Mouse (Mus musculus): ENCODE measurements at regions not wholly inside any gene's neighbourhood (a gene's known extent, or its start where the extent isn't known, plus 50 kb on each side); places are given as distances from the start of the nearest gene placed in this dataset.

DNA sequence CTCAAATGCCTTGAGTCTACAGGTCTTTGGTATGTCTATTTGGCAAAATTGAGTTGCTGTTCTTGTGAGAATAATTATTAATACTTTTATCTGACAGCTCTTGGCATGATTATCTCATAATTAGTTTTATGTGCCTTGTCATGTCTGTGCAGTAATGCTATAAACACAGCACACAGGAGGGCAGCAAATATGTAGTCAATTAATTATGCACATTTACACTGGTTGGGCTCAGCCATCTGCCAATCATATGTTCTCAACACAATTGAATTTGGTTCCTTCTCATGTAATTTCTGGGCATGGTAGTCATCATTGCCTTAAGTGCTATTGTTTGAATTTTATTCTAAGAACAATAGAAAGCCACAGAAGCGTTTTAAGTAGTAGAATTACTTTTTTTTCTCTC, 1650.7 kb upstream of the Tenm2 start:
- no peaks in the 10 kb centered on the region for H3K4me1 ChIP-seq
- H3K4me2 ChIP-seq (replicated peaks) = no peak overlapping the region
- ATAC-seq (ENCODE audit: low FRiP score, low read depth) = no peak
- H3K4me3 ChIP-seq = no peak overlapping the region
- H3K9me3 ChIP-seq = no peaks in the 10 kb centered on the region
- H3K27ac ChIP-seq = no peak overlapping the region
- H3K27me3 ChIP-seq (replicated peaks) = no peaks in the 10 kb centered on the region
- 53% methylated on average over 1 of the region's 1 CpGs for WGBS
- H3K9ac ChIP-seq = no peak overlapping the region
- H3K36me3 ChIP-seq = no peaks in the 10 kb centered on the region

- Histone ChIP-seq H3K9ac (no peak overlapping the region), H3K27me3 (replicated peaks) (no peaks in the 10 kb centered on the region), H3K27ac (no peak overlapping the region)
Measured at GRCm38 (mm10) chr11:38861622-38862345, 1626.0 kb upstream of the Tenm2 start.

GRCm38 (mm10) chr11:38856645-38857044, 1620.9 kb upstream of the Tenm2 start:
- H3K27ac ChIP-seq = no peak overlapping the region
- H3K36me3 ChIP-seq = no peaks in the 10 kb centered on the region
- no peak overlapping the region for H3K9ac ChIP-seq
- H3K4me1 ChIP-seq = no peaks in the 10 kb centered on the region
- H3K4me3 ChIP-seq = no peak overlapping the region
- ATAC-seq (ENCODE audit: low FRiP score, low read depth) = no peak
- no peaks in the 10 kb centered on the region for H3K9me3 ChIP-seq
- no peak overlapping the region for H3K4me2 ChIP-seq (replicated peaks)
- H3K27me3 ChIP-seq (replicated peaks) = no peaks in the 10 kb centered on the region
- WGBS = 76% methylated on average over 9 of the region's 9 CpGs

More at GRCm38 (mm10) chr11:38861622-38862345, 1626.0 kb upstream of the Tenm2 start:
- Histone ChIP-seq H3K4me3 (no peak overlapping the region), H3K36me3 (no peaks in the 10 kb centered on the region), H3K9me3 (no peaks in the 10 kb centered on the region), H3K4me1 (no peaks in the 10 kb centered on the region), H3K4me2 (replicated peaks) (no peak overlapping the region)
- peak; percentile 70; the same call in 1 of the 2 replicates for ATAC-seq (ENCODE audit: low FRiP score, low read depth)
- 20% methylated on average over 9 of the region's 9 CpGs for WGBS

- Histone ChIP-seq H3K4me3 (no peak overlapping the region), H3K27me3 (replicated peaks) (no peaks in the 10 kb centered on the region), H3K9me3 (no peaks in the 10 kb centered on the region), H3K4me2 (replicated peaks) (no peak overlapping the region), H3K9ac (no peak overlapping the region), H3K36me3 (no peaks in the 10 kb centered on the region), H3K4me1 (no peaks in the 10 kb centered on the region), H3K27ac (no peak overlapping the region)
- WGBS = 77% methylated on average over 5 of the region's 5 CpGs
- ATAC-seq (ENCODE audit: low FRiP score, low read depth) = no peak
Measured at GRCm38 (mm10) chr11:38829148-38829547, 1593.4 kb upstream of the Tenm2 start.

DNA sequence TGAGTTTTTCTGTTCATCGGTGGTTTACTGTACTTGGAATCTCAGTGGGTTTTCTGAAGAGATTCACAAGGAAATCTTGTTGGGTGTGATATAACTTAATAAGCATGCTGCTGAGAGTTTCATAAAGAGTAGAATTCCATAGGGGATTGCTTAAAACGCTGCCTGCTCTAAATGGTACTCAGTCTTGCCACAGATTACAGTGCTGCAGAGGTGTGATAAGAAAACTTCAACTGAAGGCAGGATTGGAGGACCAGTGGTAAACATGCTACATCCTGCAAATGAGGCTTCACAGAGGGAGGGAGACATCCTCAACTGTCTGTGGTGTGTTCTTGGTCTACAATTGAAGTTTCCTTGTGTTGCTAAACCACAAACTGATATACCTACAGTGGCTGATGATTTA, 1592.6 kb upstream of the Tenm2 start:
- no peaks in the 10 kb centered on the region for H3K9me3 ChIP-seq
- no peaks in the 10 kb centered on the region for H3K36me3 ChIP-seq
- no peak overlapping the region for H3K4me2 ChIP-seq (replicated peaks)
- H3K9ac ChIP-seq = no peak overlapping the region
- ATAC-seq (ENCODE audit: low FRiP score, low read depth) = no peak
- H3K27me3 ChIP-seq (replicated peaks) = no peaks in the 10 kb centered on the region
- H3K4me3 ChIP-seq = no peak overlapping the region
- H3K27ac ChIP-seq = no peak overlapping the region
- WGBS = 72% methylated on average over 2 of the region's 2 CpGs
- H3K4me1 ChIP-seq = no peaks in the 10 kb centered on the region

DNA sequence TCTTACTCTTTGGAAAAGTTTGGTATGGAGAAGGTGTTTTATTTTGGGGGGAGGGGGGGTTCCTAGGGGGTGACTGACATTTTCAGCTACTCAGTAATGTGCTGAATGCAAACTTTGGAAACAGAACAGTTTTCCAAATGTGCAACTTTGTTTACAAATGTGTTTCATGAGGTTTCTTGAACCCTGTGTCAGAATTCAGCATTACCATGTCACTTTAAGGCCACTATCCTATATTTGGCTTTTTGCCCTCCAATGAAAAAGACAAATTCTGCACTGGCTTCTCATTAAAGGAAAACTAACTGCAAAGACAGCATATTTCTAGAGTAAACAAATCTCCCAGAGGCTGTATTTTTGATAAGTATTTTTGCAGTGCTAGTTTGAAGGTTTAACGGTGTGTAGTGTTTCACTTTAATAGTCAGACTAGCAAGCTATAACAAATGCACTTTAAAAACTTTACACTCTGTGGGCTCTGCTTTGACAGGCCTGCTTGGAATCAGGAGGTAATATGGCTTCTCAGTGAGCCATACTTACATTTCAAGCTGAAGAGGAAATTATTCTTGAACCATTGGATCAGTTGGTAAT, 1589.5 kb upstream of the Tenm2 start:
- H3K9ac ChIP-seq = no peak overlapping the region
- no peaks in the 10 kb centered on the region for H3K27me3 ChIP-seq (replicated peaks)
- no peak overlapping the region for H3K4me3 ChIP-seq
- H3K36me3 ChIP-seq = no peaks in the 10 kb centered on the region
- no peak overlapping the region for H3K27ac ChIP-seq
- ATAC-seq (ENCODE audit: low FRiP score, low read depth) = no peak
- H3K4me2 ChIP-seq (replicated peaks) = no peak overlapping the region
- H3K9me3 ChIP-seq = no peaks in the 10 kb centered on the region
- 88% methylated on average over 1 of the region's 1 CpGs for WGBS
- H3K4me1 ChIP-seq = no peaks in the 10 kb centered on the region

DNA sequence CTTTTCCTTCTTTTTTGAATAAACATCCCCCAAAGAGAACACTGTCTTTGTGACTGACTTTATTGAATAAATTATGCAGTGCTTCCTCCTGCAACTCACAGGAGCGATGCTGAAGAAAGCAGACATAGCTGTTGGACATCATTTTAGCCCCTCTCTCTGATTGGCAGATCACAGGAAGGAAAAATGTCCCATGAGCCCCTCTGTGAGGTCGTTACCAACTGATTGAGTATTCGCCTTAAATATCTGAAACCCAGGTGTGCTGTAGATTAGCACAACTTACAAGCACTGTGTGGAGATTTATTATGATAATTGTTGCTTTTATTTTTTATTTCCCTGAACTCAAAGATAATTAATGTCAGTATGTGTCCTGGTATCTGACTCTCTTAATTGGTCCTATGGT, 1582.4 kb upstream of the Tenm2 start:
- WGBS = 72% methylated on average over 3 of the region's 3 CpGs
- no peak overlapping the region for H3K27ac ChIP-seq
- ATAC-seq (ENCODE audit: low FRiP score, low read depth) = no peak

DNA sequence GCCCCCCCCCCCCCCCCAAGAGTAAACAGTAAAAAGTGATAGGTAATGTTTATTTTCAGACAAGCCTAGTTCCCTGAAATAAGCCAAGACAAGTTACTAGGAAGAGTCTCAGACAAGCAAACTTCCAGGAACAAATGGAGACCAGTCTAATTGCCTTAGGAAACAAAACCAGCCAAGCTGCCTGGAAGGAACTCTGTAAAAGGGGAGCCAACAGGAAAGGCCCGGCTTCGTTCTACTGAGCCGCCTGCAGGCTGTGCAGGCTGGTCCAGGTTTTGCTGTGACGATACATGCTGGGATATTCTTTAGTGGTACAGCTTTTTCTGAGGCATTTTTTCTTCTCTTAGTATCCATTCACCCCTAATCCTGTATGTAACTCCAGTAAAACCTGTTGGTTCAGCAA, 1547.8 kb upstream of the Tenm2 start:
- H3K4me2 ChIP-seq (replicated peaks) = no peak overlapping the region
- no peaks in the 10 kb centered on the region for H3K4me1 ChIP-seq
- no peak overlapping the region for H3K27ac ChIP-seq
- no peaks in the 10 kb centered on the region for H3K27me3 ChIP-seq (replicated peaks)
- no peak for ATAC-seq (ENCODE audit: low FRiP score, low read depth)
- H3K4me3 ChIP-seq = no peak overlapping the region
- H3K9me3 ChIP-seq = no peaks in the 10 kb centered on the region
- H3K36me3 ChIP-seq = no peaks in the 10 kb centered on the region
- H3K9ac ChIP-seq = no peak overlapping the region
- WGBS = 74% methylated on average over 4 of the region's 4 CpGs

More for the DNA sequence above, 1582.4 kb upstream of the Tenm2 start:
- no peak overlapping the region for H3K4me3 ChIP-seq
- no peaks in the 10 kb centered on the region for H3K9me3 ChIP-seq
- no peaks in the 10 kb centered on the region for H3K36me3 ChIP-seq
- H3K4me1 ChIP-seq = no peaks in the 10 kb centered on the region
- no peak overlapping the region for H3K4me2 ChIP-seq (replicated peaks)
- no peaks in the 10 kb centered on the region for H3K27me3 ChIP-seq (replicated peaks)
- H3K9ac ChIP-seq = no peak overlapping the region

DNA sequence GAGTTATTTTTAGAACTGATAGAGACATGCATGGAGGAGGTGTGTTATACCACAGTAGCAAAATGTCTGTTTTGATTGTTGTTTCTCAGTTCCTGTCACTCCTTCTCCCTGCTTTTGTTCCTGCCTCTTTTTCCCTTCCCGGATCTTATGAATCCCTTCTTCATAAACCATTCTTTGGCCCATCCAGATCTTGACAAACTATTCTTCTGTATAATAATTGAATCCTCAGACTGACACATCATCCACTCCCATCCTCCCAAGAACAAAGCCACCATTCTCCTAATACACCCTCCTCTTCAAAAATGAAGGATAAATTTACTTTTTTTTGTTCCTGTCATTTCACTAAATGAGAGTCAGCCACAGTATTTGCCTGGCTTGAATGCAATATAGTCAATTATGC, 1543.8 kb upstream of the Tenm2 start:
- Histone ChIP-seq H3K9ac (no peak overlapping the region), H3K27me3 (replicated peaks) (no peaks in the 10 kb centered on the region), H3K9me3 (no peaks in the 10 kb centered on the region), H3K4me3 (no peak overlapping the region), H3K36me3 (no peaks in the 10 kb centered on the region), H3K4me1 (no peaks in the 10 kb centered on the region), H3K4me2 (replicated peaks) (no peak overlapping the region), H3K27ac (no peak overlapping the region)
- 47% methylated on average over 1 of the region's 1 CpGs for WGBS
- ATAC-seq (ENCODE audit: low FRiP score, low read depth) = no peak

DNA sequence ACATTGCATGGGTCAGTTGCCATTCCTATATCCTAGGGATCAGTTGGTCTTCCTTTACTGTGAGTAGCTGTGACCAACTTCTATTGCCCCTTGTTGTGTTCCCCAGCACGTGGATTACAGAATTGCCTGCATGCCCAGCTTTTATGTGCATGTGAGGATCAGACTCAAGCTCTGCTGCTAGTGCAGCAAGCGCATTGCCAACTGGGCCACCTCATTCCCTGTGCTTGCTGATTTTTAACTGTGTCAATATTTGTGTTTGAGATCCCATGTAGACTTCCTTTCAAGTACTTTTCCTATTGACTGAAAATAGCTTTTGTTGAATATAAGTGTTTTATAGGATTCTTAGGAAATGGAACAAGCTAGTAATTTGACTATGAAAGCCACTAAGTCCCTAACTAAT, 1526.5 kb upstream of the Tenm2 start:
- no peak for ATAC-seq (ENCODE audit: low FRiP score, low read depth)
- Histone ChIP-seq H3K9me3 (no peaks in the 10 kb centered on the region), H3K27ac (no peak overlapping the region), H3K4me3 (no peak overlapping the region), H3K9ac (no peak overlapping the region), H3K27me3 (replicated peaks) (no peaks in the 10 kb centered on the region), H3K36me3 (no peaks in the 10 kb centered on the region), H3K4me1 (no peaks in the 10 kb centered on the region), H3K4me2 (replicated peaks) (no peak overlapping the region)
- 73% methylated on average over 2 of the region's 2 CpGs for WGBS

DNA sequence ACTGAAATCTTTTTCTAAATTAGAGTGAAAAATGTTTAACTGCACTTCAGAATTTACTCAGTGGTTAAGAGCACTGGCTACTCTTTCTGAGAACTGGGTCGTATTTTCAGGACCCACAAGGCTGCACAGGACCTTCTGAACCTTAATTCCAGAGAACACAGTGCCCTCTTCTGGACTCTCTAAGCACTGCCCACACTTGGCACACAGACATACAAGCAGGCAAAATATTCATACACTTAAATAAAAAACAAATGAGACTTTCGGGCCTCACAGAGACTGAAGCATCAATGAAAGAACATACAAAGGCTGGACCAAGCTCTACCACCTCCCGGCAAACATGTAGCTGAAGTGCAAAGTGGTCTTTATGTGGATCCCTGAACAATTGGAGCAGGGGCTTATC, 1511.8 kb upstream of the Tenm2 start:
- no peak for ATAC-seq (ENCODE audit: low FRiP score, low read depth)
- Histone ChIP-seq H3K27ac (no peak overlapping the region), H3K27me3 (replicated peaks) (no peaks in the 10 kb centered on the region), H3K4me1 (no peaks in the 10 kb centered on the region), H3K9me3 (no peaks in the 10 kb centered on the region), H3K4me2 (replicated peaks) (no peak overlapping the region), H3K4me3 (no peak overlapping the region), H3K36me3 (no peaks in the 10 kb centered on the region), H3K9ac (no peak overlapping the region)
- 45% methylated on average over 3 of the region's 3 CpGs for WGBS

DNA sequence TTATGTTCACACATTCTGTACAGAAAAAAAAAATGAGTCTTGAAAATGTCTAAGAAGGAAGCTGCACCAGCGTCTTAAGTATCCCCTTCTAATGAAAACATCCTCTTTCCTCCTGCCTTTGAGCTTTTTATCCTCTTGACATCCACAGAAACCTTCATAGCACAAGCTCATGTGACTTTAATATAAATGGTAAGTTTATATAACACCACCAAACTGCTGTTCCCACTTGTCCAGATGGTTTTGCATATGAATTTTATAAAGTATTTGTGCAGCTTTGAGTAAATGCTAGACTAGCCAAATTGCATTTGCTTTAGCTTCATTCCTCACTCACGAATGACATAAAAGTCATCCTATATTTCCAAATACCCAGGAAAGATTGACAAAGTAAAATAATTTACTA, 1493.3 kb upstream of the Tenm2 start:
- ATAC-seq (ENCODE audit: low FRiP score, low read depth) = no peak
- no peak overlapping the region for H3K4me2 ChIP-seq (replicated peaks)
- 79% methylated on average over 2 of the region's 2 CpGs for WGBS
- no peaks in the 10 kb centered on the region for H3K4me1 ChIP-seq
- H3K4me3 ChIP-seq = no peak overlapping the region
- H3K27ac ChIP-seq = no peak overlapping the region
- H3K9ac ChIP-seq = no peak overlapping the region
- H3K36me3 ChIP-seq = no peaks in the 10 kb centered on the region
- no peaks in the 10 kb centered on the region for H3K27me3 ChIP-seq (replicated peaks)
- H3K9me3 ChIP-seq = no peaks in the 10 kb centered on the region

GRCm38 (mm10) chr11:38715697-38716096, 1479.9 kb upstream of the Tenm2 start:
- no peak overlapping the region for H3K4me2 ChIP-seq (replicated peaks)
- H3K36me3 ChIP-seq = no peaks in the 10 kb centered on the region
- H3K4me3 ChIP-seq = no peak overlapping the region
- no peak for ATAC-seq (ENCODE audit: low FRiP score, low read depth)
- no peaks in the 10 kb centered on the region for H3K27me3 ChIP-seq (replicated peaks)
- no peaks in the 10 kb centered on the region for H3K9me3 ChIP-seq
- H3K4me1 ChIP-seq = no peaks in the 10 kb centered on the region
- 72% methylated on average over 3 of the region's 3 CpGs for WGBS
- H3K27ac ChIP-seq = no peak overlapping the region
- no peak overlapping the region for H3K9ac ChIP-seq
